In genomic region chr7:139951079-139951478, GRCm38 (mm10) we compare ENCODE assay signal across 9 mouse cellular contexts. TPM values are rescaled to one million over a fixed set of nuclear protein-coding genes. Genes with fewer than 3 reads are reported as not detected.
DNase-seq lines count a peak whose midpoint lies in the region; ATAC-seq and TF ChIP-seq lines count a peak whose summit lies in the region.
"Had no signal": no experiment of that assay in that cellular context is flagged by ENCODE, and none has a peak within 500 bp of the region (broad histone marks: within the 10 kb centered on the region; RNA-seq: fewer than 3 reads in every experiment).

No protein-coding gene starts in this region.

- TF ChIP-seq POLR2A in MEL (IDR thresholded peaks at IDR 0.05; ENCODE audit: control insufficient read depth in 1 of 2, insufficient read depth in 1 of 2, low read depth in 1 of 2, low read length in 2 of 2, poor library complexity in 1 of 2) = peak in 1 of 2 experiments; percentile 40; a peak in 1 of 4 replicates

- peak overlapping the region; percentile 78 for H3K9ac ChIP-seq in MEL (ENCODE audit: control insufficient read depth, low read depth, low read length, poor library complexity, severe bottlenecking)
- peak overlapping the region; percentile 40; the same call in 1 of the 2 replicates for H3K9ac ChIP-seq in forebrain, embryonic 12.5 days
- peak overlapping the region; percentile 47; the same call in 1 of the 2 replicates for H3K9ac ChIP-seq in kidney, embryonic 15.5 days
- H3K9ac ChIP-seq in stomach, embryonic 16.5 days (ENCODE audit: low read length) = peak overlapping the region; percentile 76

- H3K27ac ChIP-seq in MEL (ENCODE audit: control insufficient read depth, low read depth, low read length) = peak overlapping the region; percentile 35
- H3K27ac ChIP-seq in forebrain, embryonic 12.5 days = no peak overlapping the region
- H3K27ac ChIP-seq in kidney, embryonic 15.5 days = 0 out of 2 replicates have a peak overlapping the region, but pooled peaks have one; percentile 64
- H3K27ac ChIP-seq in stomach, embryonic 16.5 days (ENCODE audit: low read length) = no peak overlapping the region

- H3K4me3 ChIP-seq in MEL (ENCODE audit: control insufficient read depth in 1 of 2, insufficient read depth in 1 of 2, low read depth in 2 of 2, low read length in 2 of 2) = peak overlapping the region; percentile 83 to 90
- peak overlapping the region; percentile 46 for H3K4me3 ChIP-seq in forebrain, embryonic 12.5 days (replicated peaks)
- H3K4me3 ChIP-seq in kidney, embryonic 15.5 days (replicated peaks) = peak overlapping the region; percentile 62
- H3K4me3 ChIP-seq in stomach, embryonic 16.5 days (replicated peaks; ENCODE audit: low read length) = peak overlapping the region; percentile 62

- H3K4me2 ChIP-seq in forebrain, embryonic 12.5 days = peak overlapping the region; percentile 82
- H3K4me2 ChIP-seq in kidney, embryonic 15.5 days = peak overlapping the region; percentile 93
- peak overlapping the region; percentile 90 for H3K4me2 ChIP-seq in stomach, embryonic 16.5 days (ENCODE audit: low read depth, low read length)

- no peak for TF ChIP-seq EP300 in MEL (IDR thresholded peaks at IDR 0.05; ENCODE audit: low read depth in 1 of 2, low read length in 2 of 2)

- 8% methylated on average over 16 of the region's 16 CpGs for WGBS in forebrain, embryonic 12.5 days
- WGBS in kidney, embryonic 15.5 days = 5% methylated on average over 16 of the region's 16 CpGs
- 3% methylated on average over 16 of the region's 16 CpGs for WGBS in stomach, embryonic 16.5 days

- no peaks in the 10 kb centered on the region for H3K9me3 ChIP-seq in MEL (replicated peaks; ENCODE audit: insufficient read depth, low read length)
- H3K9me3 ChIP-seq in forebrain, embryonic 12.5 days = no peaks in the 10 kb centered on the region
- no peaks in the 10 kb centered on the region for H3K9me3 ChIP-seq in kidney, embryonic 15.5 days (replicated peaks)
- H3K9me3 ChIP-seq in stomach, embryonic 16.5 days (replicated peaks; ENCODE audit: control insufficient read depth, low read length) = no peaks in the 10 kb centered on the region

- DNase-seq in A20 (ENCODE audit: low read depth, low spot score) = peak; percentile 50
- DNase-seq in MEL (ENCODE audit: low read depth, low spot score) = peak; percentile 82
- DNase-seq in lung, postnatal 14 days = peak; percentile 37
- no peak for DNase-seq in gastrocnemius, postnatal 10 days
- no peak for DNase-seq in left cerebral cortex, adult 11 months (ENCODE audit: low spot score)

- no peak for TF ChIP-seq CTCF in MEL (IDR thresholded peaks at IDR 0.05 in 2 of 3, conservative IDR thresholded peaks at IDR 0.05 in 1 of 3; ENCODE audit: control insufficient read depth in 1 of 3, insufficient read depth in 1 of 3, low read depth in 2 of 3, low read length in 3 of 3, poor library complexity in 1 of 3, severe bottlenecking in 1 of 3)

- no peak for ATAC-seq in forebrain, embryonic 12.5 days (ENCODE audit: low FRiP score)
- ATAC-seq in kidney, embryonic 15.5 days (replicated peaks; ENCODE audit: low FRiP score) = 0 out of 2 replicates have a peak, but pooled peaks have one; percentile 26
- no peak for ATAC-seq in stomach, embryonic 16.5 days (ENCODE audit: insufficient read depth, low FRiP score)

- peaks cover 0 to 8% of the 10 kb centered on the region in 2 experiments; a peak in 2 of 4 replicates for H3K36me3 ChIP-seq in MEL (ENCODE audit: control insufficient read depth in 1 of 2, insufficient read depth in 2 of 2, low read length in 2 of 2)
- H3K36me3 ChIP-seq in forebrain, embryonic 12.5 days (replicated peaks) = no peaks in the 10 kb centered on the region
- no peaks in the 10 kb centered on the region for H3K36me3 ChIP-seq in kidney, embryonic 15.5 days
- no peaks in the 10 kb centered on the region for H3K36me3 ChIP-seq in stomach, embryonic 16.5 days (ENCODE audit: control insufficient read depth, insufficient read depth, low read length)

- H3K27me3 ChIP-seq in MEL (ENCODE audit: control insufficient read depth in 1 of 2, insufficient read depth in 2 of 2, low read length in 2 of 2) = no peaks in the 10 kb centered on the region
- H3K27me3 ChIP-seq in forebrain, embryonic 12.5 days = peaks cover 75% of the 10 kb centered on the region
- H3K27me3 ChIP-seq in kidney, embryonic 15.5 days = peaks cover 28% of the 10 kb centered on the region
- peaks cover 9% of the 10 kb centered on the region for H3K27me3 ChIP-seq in stomach, embryonic 16.5 days (ENCODE audit: control insufficient read depth, insufficient read depth, low read length)

- H3K79me2 ChIP-seq in MEL (ENCODE audit: control insufficient read depth, insufficient read depth, low read length, poor library complexity) = no peaks in the 10 kb centered on the region

- no peak for TF ChIP-seq RAD21 in MEL (IDR thresholded peaks at IDR 0.05; ENCODE audit: low read depth, low read length)

- H3K4me1 ChIP-seq in MEL (ENCODE audit: control insufficient read depth in 1 of 2, insufficient read depth in 2 of 2, low read length in 2 of 2) = peaks cover 0 to 16% of the 10 kb centered on the region in 2 experiments; a peak in 2 of 4 replicates
- H3K4me1 ChIP-seq in forebrain, embryonic 12.5 days = peaks cover 18% of the 10 kb centered on the region
- peaks cover 8% of the 10 kb centered on the region; the same call in 1 of the 2 replicates for H3K4me1 ChIP-seq in kidney, embryonic 15.5 days
- H3K4me1 ChIP-seq in stomach, embryonic 16.5 days (ENCODE audit: control insufficient read depth, insufficient read depth, low read length) = peaks cover 3% of the 10 kb centered on the region; the same call in 1 of the 2 replicates

TF ChIP-seq in MEL, 35 proteins besides CTCF, POLR2A, EP300 and RAD21:
- TF ChIP-seq MAZ (IDR thresholded peaks at IDR 0.05; ENCODE audit: low read depth, low read length) (no peak), ZMIZ1 (IDR thresholded peaks at IDR 0.05; ENCODE audit: low read depth, low read length) (0 out of 2 replicates have a peak, but pooled peaks have one; percentile 1), TCF12 (IDR thresholded peaks at IDR 0.05; ENCODE audit: low read depth, low read length) (0 out of 2 replicates have a peak, but pooled peaks have one; percentile 17), NELFE (IDR thresholded peaks at IDR 0.05; ENCODE audit: low read depth, low read length) (peak; percentile 35; the same call in 1 of the 2 replicates), TBP (IDR thresholded peaks at IDR 0.05; ENCODE audit: low read depth, low read length) (peak; percentile 34; the same call in 1 of the 2 replicates)
TF ChIP-seq in MEL: peak in this region for 4.

RNA-seq across cellular contexts. Expression of gene Utf1, which starts 7.5 kb away (rescaled TPM):
- not detected in 2 replicates for total RNA-seq in MEL (2012; rRNA removed)
- polyA plus RNA-seq in MEL (2012; ENCODE audit: insufficient read depth in 1 of 2, insufficient read length in 2 of 2, low read depth in 1 of 2, low replicate concordance in 2 of 2, missing spikeins in 1 of 2) = not detected
- not detected in 2 replicates for polyA plus RNA-seq in forebrain, embryonic 12.5 days (2016; fragmentation: Nextera tagmentation; extraction: Ambion mirVana)
- polyA plus RNA-seq in kidney, embryonic 15.5 days (2015; fragmentation: Nextera tagmentation; extraction: Ambion mirVana) = 0.31 TPM in 1 of 2 replicates, not detected in the other
- not detected in 2 replicates for polyA plus RNA-seq in stomach, embryonic 16.5 days (2015; fragmentation: Nextera tagmentation; extraction: Ambion mirVana)
- not detected for total RNA-seq in gastrocnemius, postnatal 10 days (2021)
- total RNA-seq: heart, postnatal 10 days had no signal

RNA-seq across cellular contexts. Expression of gene 6430531B16Rik, which starts 27.5 kb away (rescaled TPM):
- total RNA-seq in MEL (2012; rRNA removed) = not detected in 2 replicates
- under 1 TPM in 1 of 2 experiments, not detected in 1; 0.13 TPM for polyA plus RNA-seq in MEL (2012; ENCODE audit: insufficient read depth in 1 of 2, insufficient read length in 2 of 2, low read depth in 1 of 2, low replicate concordance in 2 of 2, missing spikeins in 1 of 2)
- 0.64 and 0.74 TPM in 2 replicates for polyA plus RNA-seq in forebrain, embryonic 12.5 days (2016; fragmentation: Nextera tagmentation; extraction: Ambion mirVana)
- polyA plus RNA-seq in kidney, embryonic 15.5 days (2015; fragmentation: Nextera tagmentation; extraction: Ambion mirVana) = 0.49 and 0.91 TPM in 2 replicates
- polyA plus RNA-seq in stomach, embryonic 16.5 days (2015; fragmentation: Nextera tagmentation; extraction: Ambion mirVana) = 0.24 and 0.34 TPM in 2 replicates
- not detected for total RNA-seq in gastrocnemius, postnatal 10 days (2021)
- total RNA-seq: heart, postnatal 10 days had no signal

RNA-seq across cellular contexts. Expression of gene Adam8, which starts 41.3 kb away (rescaled TPM):
- 0.39 and 0.75 TPM in 2 replicates for total RNA-seq in MEL (2012; rRNA removed)
- under 1 TPM in 1 of 2 experiments, not detected in 1; 0.50 TPM for polyA plus RNA-seq in MEL (2012; ENCODE audit: insufficient read depth in 1 of 2, insufficient read length in 2 of 2, low read depth in 1 of 2, low replicate concordance in 2 of 2, missing spikeins in 1 of 2)
- polyA plus RNA-seq in forebrain, embryonic 12.5 days (2016; fragmentation: Nextera tagmentation; extraction: Ambion mirVana) = 3.2 and 3.6 TPM in 2 replicates
- polyA plus RNA-seq in kidney, embryonic 15.5 days (2015; fragmentation: Nextera tagmentation; extraction: Ambion mirVana) = 1.4 and 2.1 TPM in 2 replicates
- 3.0 and 4.1 TPM in 2 replicates for polyA plus RNA-seq in stomach, embryonic 16.5 days (2015; fragmentation: Nextera tagmentation; extraction: Ambion mirVana)
- 1 to 10 TPM in 1 of 2 experiments, under 1 TPM in 1; 0.35 to 1.1 TPM for total RNA-seq in gastrocnemius, postnatal 10 days (2021)

RNA-seq across cellular contexts. Expression of gene Kndc1, which starts 56.6 kb away (rescaled TPM):
- 0.07 TPM in 1 of 2 replicates, not detected in the other for total RNA-seq in MEL (2012; rRNA removed)
- not detected for polyA plus RNA-seq in MEL (2012; ENCODE audit: insufficient read depth in 1 of 2, insufficient read length in 2 of 2, low read depth in 1 of 2, low replicate concordance in 2 of 2, missing spikeins in 1 of 2)
- 1.2 and 1.3 TPM in 2 replicates for polyA plus RNA-seq in forebrain, embryonic 12.5 days (2016; fragmentation: Nextera tagmentation; extraction: Ambion mirVana)
- polyA plus RNA-seq in kidney, embryonic 15.5 days (2015; fragmentation: Nextera tagmentation; extraction: Ambion mirVana) = 0.19 and 0.26 TPM in 2 replicates
- 0.19 and 0.22 TPM in 2 replicates for polyA plus RNA-seq in stomach, embryonic 16.5 days (2015; fragmentation: Nextera tagmentation; extraction: Ambion mirVana)
- under 1 TPM; 0.27 to 0.40 TPM for total RNA-seq in gastrocnemius, postnatal 10 days (2021)
- total RNA-seq: heart, postnatal 10 days had no signal

Comparison
In these comparisons a context has a peak if more than half of its experiments do, and no peak if none do; other contexts are left out.
1. DNase-seq: peak in A20 (single experiment), MEL (single experiment) and lung, postnatal 14 days (single experiment); none in gastrocnemius, postnatal 10 days (single experiment) and left cerebral cortex, adult 11 months (single experiment).
2. H3K27ac ChIP-seq: peak in MEL (single experiment) and kidney, embryonic 15.5 days (single experiment); none in forebrain, embryonic 12.5 days (single experiment) and stomach, embryonic 16.5 days (single experiment).
3. Peak in every context shown above with its lines, with median percentiles within 50 percentile points of each other: H3K4me3 ChIP-seq, H3K9ac ChIP-seq and H3K4me2 ChIP-seq.